Mouse (Mus musculus) hindbrain, postnatal 0 days (tissue): ENCODE data around the gene Car5b. TPM values are rescaled to one million over a fixed set of nuclear protein-coding genes. Genes with fewer than 3 reads are reported as not detected.

Experiments used
- ATAC-seq: fragments of 200-750 bp; cut with Nextera tagmentation; 2 replicates; pipeline ENCODE4 v1.8.0; 2017; ENCODE audit warnings: mild to moderate bottlenecking, moderate TSS enrichment, moderate library complexity
- DNase-seq: peaks from one replicate; pipeline ENCODE4 v3.0.0-alpha.2; 2015; ENCODE audit warnings: low spot score
- H3K27ac ChIP-seq: fragments of 300-500 bp; sonication (generic); 2 replicates; pipeline ENCODE4 v1.5.1; 2014; ENCODE audit warnings: mild to moderate bottlenecking
- H3K27me3 ChIP-seq: fragments of 300-500 bp; sonication (generic); 2 replicates; pipeline ENCODE4 v1.6.1; 2014; ENCODE audit warnings: low read length, mixed read lengths; ENCODE audit not compliant: insufficient read depth
- H3K36me3 ChIP-seq: fragments of 300-500 bp; sonication (generic); 2 replicates; pipeline ENCODE4 v1.6.1; 2014; ENCODE audit warnings: low read length, mixed read lengths; ENCODE audit not compliant: insufficient read depth
- H3K4me1 ChIP-seq: fragments of 300-500 bp; sonication (generic); 2 replicates; pipeline ENCODE4 v1.6.1; 2014; ENCODE audit warnings: antibody characterized with exemption, low read length, mixed read lengths; ENCODE audit not compliant: insufficient read depth
- H3K4me2 ChIP-seq: fragments of 300-500 bp; sonication (generic); 2 replicates; pipeline ENCODE4 v1.6.1; 2014; ENCODE audit warnings: low read depth, mild to moderate bottlenecking, low read length, moderate library complexity, mixed read lengths
- H3K4me3 ChIP-seq: fragments of 300-500 bp; sonication (generic); 2 replicates; pipeline ENCODE4 v1.5.1; 2014; ENCODE audit warnings: low read length
- H3K9ac ChIP-seq: fragments of 300-500 bp; sonication (generic); replicated peaks from 2 replicates; pipeline ENCODE4 v1.6.1; 2014; ENCODE audit warnings: mild to moderate bottlenecking, low read length, moderate library complexity, mixed read lengths
- H3K9me3 ChIP-seq: fragments of 300-500 bp; sonication (generic); 2 replicates; pipeline ENCODE4 v1.6.1; 2016; ENCODE audit warnings: low read length, mixed read lengths
- CTCF ChIP-seq: IDR thresholded peaks from 2 replicates; pipeline ENCODE4 v1.5.1; 2016; ENCODE audit warnings: antibody characterized with exemption, control low read depth, low read depth
- WGBS: fragments of 180-500 bp; shearing (Covaris S2); extraction: QIAGEN DNeasy Blood & Tissue Kit; methylation state at CpG from one replicate; pipeline ENCODE4 v1.1.7; 2014; 5-methylcytosine and 5-hydroxymethylcytosine counted together
- polyA plus RNA-seq: library from polyadenylated mRNA; unstranded; fragments of >200 nt; fragmentation: Nextera tagmentation; extraction: Ambion mirVana; gene quantifications from 2 replicates; pipeline ENCODE4 v1.2.1, GENCODE M21; 2015
- total RNA-seq: library from RNA; depleted of rRNA; stranded (reverse); fragments of >200 nt; gene quantifications from 2 replicates; pipeline ENCODE4 v1.2.3, GENCODE M21; 2014

Car5b gene
- total and polyA plus RNA-seq, 2 experiments from 2014 or later: 1.9 to 5.3 TPM

DNA sequence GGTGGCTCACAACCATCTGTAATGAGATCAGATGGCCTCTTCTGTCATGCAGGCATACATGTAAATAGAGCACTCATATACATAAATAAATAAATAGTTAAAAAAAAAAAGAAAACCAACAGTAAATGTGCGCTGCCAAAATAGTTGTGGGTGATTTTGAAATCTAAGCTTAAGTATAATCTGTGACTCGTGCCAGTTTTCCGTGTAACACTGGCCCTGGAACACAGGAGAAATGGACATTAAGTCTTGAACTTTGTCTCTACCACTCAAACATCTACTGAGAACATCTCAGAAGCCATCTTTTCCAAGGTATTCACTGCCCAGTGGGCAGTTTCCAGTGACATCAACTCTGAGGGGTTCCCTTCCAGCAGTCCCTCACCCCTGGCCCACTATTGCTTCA lies 12.2 kb downstream of the Car5b start:
- TF ChIP-seq CTCF: no peak
- no peaks in the 10 kb centered on the region for H3K4me1 ChIP-seq
- no peak overlapping the region for H3K4me3 ChIP-seq
- no peak overlapping the region for H3K27ac ChIP-seq
- no peaks in the 10 kb centered on the region for H3K36me3 ChIP-seq
- ATAC-seq (no peak), DNase-seq (no peak)
- H3K27me3 ChIP-seq: no peaks in the 10 kb centered on the region
- H3K9me3 ChIP-seq: no peaks in the 10 kb centered on the region
- no peak overlapping the region for H3K4me2 ChIP-seq
- WGBS: 90% methylated on average over 3 of the region's 3 CpGs
- no peak overlapping the region for H3K9ac ChIP-seq

- Histone ChIP-seq H3K9me3 (no peaks in the 10 kb centered on the region), H3K4me3 (no peak overlapping the region), H3K4me1 (no peaks in the 10 kb centered on the region), H3K4me2 (no peak overlapping the region), H3K36me3 (no peaks in the 10 kb centered on the region), H3K27ac (no peak overlapping the region), H3K27me3 (no peaks in the 10 kb centered on the region), H3K9ac (no peak overlapping the region)
- DNase-seq: no peak
- no peak for ATAC-seq
- TF ChIP-seq CTCF: no peak
- WGBS: 83% methylated on average over 4 of the region's 4 CpGs
Measured at GRCm38 (mm10) chrX:164014956-164015355, 12.8 kb downstream of the Car5b start.

GRCm38 (mm10) chrX:164013318-164013717 lies 14.5 kb downstream of the Car5b start:
- Histone ChIP-seq H3K4me1 (no peaks in the 10 kb centered on the region), H3K36me3 (no peaks in the 10 kb centered on the region), H3K9ac (no peak overlapping the region), H3K4me2 (no peak overlapping the region), H3K9me3 (no peaks in the 10 kb centered on the region), H3K27ac (no peak overlapping the region), H3K4me3 (no peak overlapping the region), H3K27me3 (no peaks in the 10 kb centered on the region)
- DNase-seq (no peak), ATAC-seq (no peak)
- 86% methylated on average over 2 of the region's 2 CpGs for WGBS
- no peak for TF ChIP-seq CTCF

GRCm38 (mm10) chrX:164004809-164005208 lies 23.0 kb downstream of the Car5b start:
- no peaks in the 10 kb centered on the region for H3K4me1 ChIP-seq
- 30% methylated on average over 2 of the region's 2 CpGs for WGBS
- peak; percentile 74 for TF ChIP-seq CTCF
- DNase-seq (peak; percentile 64), ATAC-seq (no peak)
- H3K4me3 ChIP-seq: no peak overlapping the region
- no peak overlapping the region for H3K9ac ChIP-seq
- no peaks in the 10 kb centered on the region for H3K27me3 ChIP-seq
- no peak overlapping the region for H3K27ac ChIP-seq
- H3K9me3 ChIP-seq: no peaks in the 10 kb centered on the region
- H3K4me2 ChIP-seq: no peak overlapping the region
- H3K36me3 ChIP-seq: no peaks in the 10 kb centered on the region

- no peak overlapping the region for H3K27ac ChIP-seq
- no peak overlapping the region for H3K9ac ChIP-seq
- no peak for TF ChIP-seq CTCF
- no peaks in the 10 kb centered on the region for H3K4me1 ChIP-seq
- H3K36me3 ChIP-seq: no peaks in the 10 kb centered on the region
- WGBS: 74% methylated on average over 1 of the region's 1 CpGs
- no peak overlapping the region for H3K4me2 ChIP-seq
- no peak for ATAC-seq
- no peak overlapping the region for H3K4me3 ChIP-seq
- H3K27me3 ChIP-seq: no peaks in the 10 kb centered on the region
- no peaks in the 10 kb centered on the region for H3K9me3 ChIP-seq
- no peak for DNase-seq
Measured at GRCm38 (mm10) chrX:163999848-164000247, 27.9 kb downstream of the Car5b start.

GRCm38 (mm10) chrX:163996754-163997153 lies 31.0 kb downstream of the Car5b start:
- no peak for TF ChIP-seq CTCF
- Histone ChIP-seq H3K4me1 (no peaks in the 10 kb centered on the region), H3K27ac (no peak overlapping the region), H3K4me2 (no peak overlapping the region), H3K9ac (no peak overlapping the region), H3K36me3 (no peaks in the 10 kb centered on the region), H3K27me3 (no peaks in the 10 kb centered on the region), H3K9me3 (no peaks in the 10 kb centered on the region), H3K4me3 (no peak overlapping the region)
- WGBS: 85% methylated on average over 3 of the region's 3 CpGs
- ATAC-seq (no peak), DNase-seq (no peak)

- Histone ChIP-seq H3K27me3 (no peaks in the 10 kb centered on the region), H3K9ac (no peak overlapping the region), H3K4me2 (no peak overlapping the region), H3K27ac (no peak overlapping the region), H3K9me3 (no peaks in the 10 kb centered on the region), H3K4me3 (no peak overlapping the region), H3K4me1 (no peaks in the 10 kb centered on the region), H3K36me3 (no peaks in the 10 kb centered on the region)
- ATAC-seq (no peak), DNase-seq (peak; percentile 21)
- TF ChIP-seq CTCF: no peak
- WGBS: 45% methylated on average over 3 of the region's 3 CpGs
Measured at GRCm38 (mm10) chrX:163987718-163988374, 40.0 kb downstream of the Car5b start.
